Mouse (Mus musculus): ENCODE results near the gene Cuedc1.

GRCm38 (mm10) chr11:88099599-88100023, 1.8 kb downstream of the Cuedc1 start:
- TF ChIP-seq CTCF (IDR thresholded peaks at IDR 0.05; ENCODE audit: low read depth, low read length) (no peak), POLR2A (IDR thresholded peaks at IDR 0.05; ENCODE audit: insufficient read depth, low read length) (no peak), EP300 (IDR thresholded peaks at IDR 0.05; ENCODE audit: insufficient read depth, low read depth, low read length) (0 out of 2 replicates have a peak, but pooled peaks have one; percentile 60)
